Mouse (Mus musculus): Measurements from ENCODE around the gene Wwox.

Gene Wwox

GRCm38 (mm10) chr8:115133119-115133518 lies 693.7 kb downstream of the Wwox start:
- no peak for DNase-seq

- no peak for DNase-seq
Observed at GRCm38 (mm10) chr8:115133711-115134218, 694.3 kb downstream of the Wwox start.

GRCm38 (mm10) chr8:115136888-115137287 lies 697.4 kb downstream of the Wwox start:
- no peak for DNase-seq

- no peak for DNase-seq
Observed at GRCm38 (mm10) chr8:115141614-115142013, 702.2 kb downstream of the Wwox start.

- peak; percentile 47 for DNase-seq
Observed at GRCm38 (mm10) chr8:115143530-115144320, 704.3 kb downstream of the Wwox start.

- no peak for DNase-seq
Observed at GRCm38 (mm10) chr8:115147006-115147405, 707.6 kb downstream of the Wwox start.

GRCm38 (mm10) chr8:115150446-115151109 lies 711.1 kb downstream of the Wwox start:
- DNase-seq: no peak

- DNase-seq: no peak
Observed at GRCm38 (mm10) chr8:115151416-115151815, 712.0 kb downstream of the Wwox start.

- peak; percentile 44 for DNase-seq
Observed at GRCm38 (mm10) chr8:115154096-115154495, 714.6 kb downstream of the Wwox start.

GRCm38 (mm10) chr8:115156142-115156541 lies 716.7 kb downstream of the Wwox start:
- no peak for DNase-seq

- DNase-seq: peak; percentile 80
Observed at GRCm38 (mm10) chr8:115157977-115158720, 718.7 kb downstream of the Wwox start.

- peak; percentile 65 for DNase-seq
Observed at GRCm38 (mm10) chr8:115158721-115159111, 719.3 kb downstream of the Wwox start.

- peak; percentile 56 for DNase-seq
Observed at GRCm38 (mm10) chr8:115159208-115159607, 719.8 kb downstream of the Wwox start.

- peak; percentile 77 for DNase-seq
Observed at GRCm38 (mm10) chr8:115159711-115160374, 720.4 kb downstream of the Wwox start.

GRCm38 (mm10) chr8:115160407-115160806 lies 721.0 kb downstream of the Wwox start:
- no peak for DNase-seq

GRCm38 (mm10) chr8:115161520-115161919 lies 722.1 kb downstream of the Wwox start:
- DNase-seq: no peak

- peak; percentile 58 for DNase-seq
Observed at GRCm38 (mm10) chr8:115164872-115165271, 725.4 kb downstream of the Wwox start.

GRCm38 (mm10) chr8:115173634-115174081 lies 734.2 kb downstream of the Wwox start:
- DNase-seq: no peak

GRCm38 (mm10) chr8:115185431-115185964 lies 746.0 kb downstream of the Wwox start:
- no peak for DNase-seq

- DNase-seq: no peak
Observed at GRCm38 (mm10) chr8:115186121-115186811, 746.8 kb downstream of the Wwox start.

- DNase-seq: peak; percentile 78
Observed at GRCm38 (mm10) chr8:115186882-115187281, 747.4 kb downstream of the Wwox start.

- DNase-seq: no peak
Observed at GRCm38 (mm10) chr8:115188446-115188845, 749.0 kb downstream of the Wwox start.
